Mouse (Mus musculus) adipocyte (in vitro differentiated cells): ENCODE results near the gene Pi4k2a.
"Not testable (repeated sequence)": the region's sequence is repeated elsewhere in the genome, so short reads cannot be mapped to it uniquely, and the experiment has no call there.

Experiments used
- DNase-seq: peaks from one replicate; pipeline ENCODE4 v3.0.0-alpha.2; 2016; ENCODE audit warnings: low spot score

The Pi4k2a gene

GRCm38 (mm10) chr19:42080469-42080868 is 9.8 kb upstream of the Pi4k2a start:
- no peak for DNase-seq

GRCm38 (mm10) chr19:42081613-42082012 is 8.7 kb upstream of the Pi4k2a start:
- not testable (repeated sequence) for DNase-seq

- DNase-seq = no peak
Observed at GRCm38 (mm10) chr19:42085690-42086089, 4.6 kb upstream of the Pi4k2a start.

GRCm38 (mm10) chr19:42086166-42086565 is 4.1 kb upstream of the Pi4k2a start, which contains the start of gene Morn4:
TSS of gene Morn4 (minus strand) at chr19:42086357.
- peak; percentile 96 for DNase-seq

- DNase-seq = peak; percentile 65
Observed at GRCm38 (mm10) chr19:42089103-42089747, 1.0 kb upstream of the Pi4k2a start.

GRCm38 (mm10) chr19:42090637-42091141 is 419 bp downstream of the Pi4k2a start:
- DNase-seq = peak; percentile 70

GRCm38 (mm10) chr19:42099406-42099805 is 9.1 kb downstream of the Pi4k2a start:
- DNase-seq = no peak

- no peak for DNase-seq
Observed at GRCm38 (mm10) chr19:42104681-42105080, 14.4 kb downstream of the Pi4k2a start.

GRCm38 (mm10) chr19:42115783-42116335 is 25.6 kb downstream of the Pi4k2a start:
- DNase-seq = no peak

GRCm38 (mm10) chr19:42118142-42118541 is 27.9 kb downstream of the Pi4k2a start:
- DNase-seq = no peak

GRCm38 (mm10) chr19:42118596-42118995 is 28.3 kb downstream of the Pi4k2a start:
- DNase-seq = no peak

GRCm38 (mm10) chr19:42120451-42120850 is 30.2 kb downstream of the Pi4k2a start:
- DNase-seq = no peak

- no peak for DNase-seq
Observed at GRCm38 (mm10) chr19:42124684-42125083, 34.4 kb downstream of the Pi4k2a start.

- DNase-seq = no peak
Observed at GRCm38 (mm10) chr19:42125501-42126218, 35.4 kb downstream of the Pi4k2a start.

GRCm38 (mm10) chr19:42126219-42126605 is 35.9 kb downstream of the Pi4k2a start:
- no peak for DNase-seq

- DNase-seq = no peak
Observed at GRCm38 (mm10) chr19:42127024-42127423, 36.8 kb downstream of the Pi4k2a start.

- DNase-seq = no peak
Observed at GRCm38 (mm10) chr19:42128052-42128740, 37.9 kb downstream of the Pi4k2a start.

- DNase-seq = peak; percentile 99
Observed at GRCm38 (mm10) chr19:42128787-42129508, 38.7 kb downstream of the Pi4k2a start, which contains the start of gene Avpi1. TSS of gene Avpi1 (minus strand) at chr19:42129059.

- DNase-seq = no peak
Observed at GRCm38 (mm10) chr19:42129509-42130293, 39.4 kb downstream of the Pi4k2a start.

- DNase-seq = no peak
Observed at GRCm38 (mm10) chr19:42130294-42130606, 40.0 kb downstream of the Pi4k2a start.

GRCm38 (mm10) chr19:42131101-42131500 is 40.8 kb downstream of the Pi4k2a start:
- no peak for DNase-seq
